Mouse (Mus musculus) ES-E14 (cell line): ENCODE measurements around the gene Gm21915. TPM values are rescaled to one million over a fixed set of nuclear protein-coding genes. Genes with fewer than 3 reads are reported as not detected.

Experiments used
- DNase-seq: peaks from one replicate; pipeline ENCODE4 v3.0.0-alpha.2; 2013; ENCODE audit warnings: low read depth, low spot score
- H3K27ac ChIP-seq: 2 replicates; pipeline ENCODE4 v1.5.1; 2012; ENCODE audit warnings: low read depth, mild to moderate bottlenecking, low read length, moderate library complexity, mixed read lengths; ENCODE audit not compliant: poor library complexity, insufficient read depth, severe bottlenecking
- H3K36me3 ChIP-seq: 2 replicates; pipeline ENCODE4 v1.6.1; 2012; ENCODE audit warnings: mild to moderate bottlenecking, low read length, moderate library complexity, mixed read lengths; ENCODE audit not compliant: control insufficient read depth, poor library complexity, insufficient read depth, severe bottlenecking
- H3K4me1 ChIP-seq, 2 experiments: fragments of 150-350 bp in 1 of 2; sonication (generic) in 1 of 2; 2 replicates each; pipeline ENCODE4 v1.6.1; 2012; ENCODE audit warnings: low read length in 2 of 2, mild to moderate bottlenecking in 1 of 2, mixed read lengths in 1 of 2; ENCODE audit not compliant: control insufficient read depth in 2 of 2, insufficient read depth in 2 of 2, poor library complexity in 1 of 2
- H3K4me3 ChIP-seq, 2 experiments: fragments of 150-350 bp in 1 of 2; sonication (generic) in 1 of 2; 2 replicates each; pipeline ENCODE4 v1.5.1; 2012; ENCODE audit warnings: low read length in 2 of 2, low read depth in 1 of 2, mild to moderate bottlenecking in 1 of 2, mixed read lengths in 1 of 2; ENCODE audit not compliant: insufficient read depth in 1 of 2, poor library complexity in 1 of 2, severe bottlenecking in 1 of 2
- H3K9ac ChIP-seq: 2 replicates; pipeline ENCODE4 v1.6.1; 2012; ENCODE audit warnings: low read depth, mild to moderate bottlenecking, low read length, mixed read lengths; ENCODE audit not compliant: poor library complexity, insufficient read depth, severe bottlenecking
- H3K9me3 ChIP-seq: fragments of 150-350 bp; sonication (generic); 2 replicates; pipeline ENCODE4 v1.6.1; 2012; ENCODE audit warnings: low read depth, mild to moderate bottlenecking, low read length; ENCODE audit not compliant: control insufficient read depth, insufficient read depth
- CHD2 ChIP-seq: IDR thresholded peaks from 2 replicates; pipeline ENCODE4 v1.6.1; 2014; ENCODE audit warnings: mild to moderate bottlenecking, low read depth, low read length, inconsistent platforms
- HCFC1 ChIP-seq: IDR thresholded peaks from 2 replicates; pipeline ENCODE4 v1.6.1; 2012; ENCODE audit warnings: low read length, inconsistent platforms, borderline replicate concordance; ENCODE audit not compliant: insufficient read depth
- MAFK ChIP-seq: IDR thresholded peaks from 2 replicates; pipeline ENCODE4 v1.6.1; 2014; ENCODE audit warnings: mild to moderate bottlenecking, low read depth, low read length, inconsistent platforms; ENCODE audit not compliant: insufficient read depth
- ZC3H11A ChIP-seq: IDR thresholded peaks from 2 replicates; pipeline ENCODE4 v1.6.1; 2012; ENCODE audit warnings: low read depth, mild to moderate bottlenecking, inconsistent platforms, low read length, borderline replicate concordance
- ZNF384 ChIP-seq: IDR thresholded peaks from 2 replicates; pipeline ENCODE4 v1.6.1; 2012; ENCODE audit warnings: low read depth, low read length, inconsistent platforms
- in situ Hi-C, 2 experiments: fragments of 600-800 bp; cut with MboI; formaldehyde crosslinking; loops; one replicate each; pipeline ENCODE4 v1.15.1; 2025; ENCODE audit warnings: low sequenced_read_pairs in 2 of 2, inconsistent platforms in 1 of 2; ENCODE audit not compliant: unreplicated experiment in 2 of 2
- total RNA-seq: library from RNA; depleted of rRNA; stranded (reverse); fragments of 300-350 nt; gene quantifications from 2 replicates; pipeline ENCODE4 v1.2.3, GENCODE M21; 2012

Gm21915 gene
- total RNA-seq, 1 experiment = 0.71 TPM

- H3K36me3 ChIP-seq = no peaks in the 10 kb centered on the region
- H3K27ac ChIP-seq = no peak overlapping the region
- no peak for TF ChIP-seq MAFK
- TF ChIP-seq ZNF384 = no peak
- TF ChIP-seq CHD2 = no peak
- TF ChIP-seq ZC3H11A = no peak
- TF ChIP-seq HCFC1 = no peak
- no peak overlapping the region for H3K9ac ChIP-seq
- peaks cover 0 to 3% of the 10 kb centered on the region in 2 experiments; a peak in 2 of 4 replicates for H3K4me1 ChIP-seq
- H3K4me3 ChIP-seq = no peak overlapping the region
- DNase-seq = no peak
- no peaks in the 10 kb centered on the region for H3K9me3 ChIP-seq
- in situ Hi-C loops = no loop called here
Observed at GRCm38 (mm10) chr9:40631505-40631904, 38.9 kb upstream of the Gm21915 start.

- in situ Hi-C loops = no loop called here
- peak; percentile 69; the same call in 1 of the 2 replicates for TF ChIP-seq ZC3H11A
- TF ChIP-seq HCFC1 = no peak
- Histone ChIP-seq H3K9ac (no peak overlapping the region), H3K27ac (no peak overlapping the region), H3K9me3 (no peaks in the 10 kb centered on the region), H3K4me1 (peaks cover 0 to 7% of the 10 kb centered on the region in 2 experiments; a peak in 1 of 4 replicates), H3K36me3 (no peaks in the 10 kb centered on the region), H3K4me3 (no peak overlapping the region)
- no peak for DNase-seq
Observed at GRCm38 (mm10) chr9:40636054-40636453, 34.4 kb upstream of the Gm21915 start.

GRCm38 (mm10) chr9:40637705-40638393, 32.6 kb upstream of the Gm21915 start:
- Histone ChIP-seq H3K4me1 (peaks cover 0 to 14% of the 10 kb centered on the region in 2 experiments; a peak in 1 of 4 replicates), H3K9ac (peak overlapping the region; percentile 22; the same call in 1 of the 2 replicates), H3K4me3 (peak overlapping the region in 1 of 2 experiments; percentile 18; a peak in 1 of 4 replicates), H3K27ac (no peak overlapping the region), H3K36me3 (no peaks in the 10 kb centered on the region), H3K9me3 (no peaks in the 10 kb centered on the region)
- in situ Hi-C loops = no loop called here
- TF ChIP-seq HCFC1 (no peak), ZNF384 (no peak), ZC3H11A (no peak)
- DNase-seq = no peak

- peak overlapping the region; percentile 18 to 20; a peak in 2 of 4 replicates for H3K4me3 ChIP-seq
- in situ Hi-C loops = no loop called here
- H3K9ac ChIP-seq = peak overlapping the region; percentile 22; the same call in 1 of the 2 replicates
- H3K36me3 ChIP-seq = no peaks in the 10 kb centered on the region
- TF ChIP-seq CHD2 = no peak
- no peak for TF ChIP-seq HCFC1
- TF ChIP-seq ZNF384 = no peak
- no peak for TF ChIP-seq MAFK
- TF ChIP-seq ZC3H11A = no peak
- no peaks in the 10 kb centered on the region for H3K9me3 ChIP-seq
- H3K4me1 ChIP-seq = peaks cover 0 to 16% of the 10 kb centered on the region in 2 experiments; a peak in 1 of 4 replicates
- DNase-seq = no peak
- H3K27ac ChIP-seq = no peak overlapping the region
Observed at GRCm38 (mm10) chr9:40638394-40639049, 31.9 kb upstream of the Gm21915 start.
